Mouse (Mus musculus) adrenal gland (tissue): Measurements from ENCODE around the gene Hist2h2ac.
"Not testable (repeated sequence)": the region's sequence is repeated elsewhere in the genome, so short reads cannot be mapped to it uniquely, and the experiment has no call there.

Experiments used
- intact Hi-C: fragments of 180-260 bp; cut with DNase I; formaldehyde crosslinking; loops from one replicate; pipeline ENCODE4 v1.15.1; 2025

Gene Hist2h2ac

GRCm38 (mm10) chr3:96231758-96232120, 11.1 kb upstream of the Hist2h2ac start:
- intact Hi-C loops = no loop called here

GRCm38 (mm10) chr3:96230910-96231757, 10.5 kb upstream of the Hist2h2ac start:
- intact Hi-C loops = no loop called here

- intact Hi-C loops = no loop called here
Measured at GRCm38 (mm10) chr3:96230404-96230803, 9.7 kb upstream of the Hist2h2ac start.

DNA sequence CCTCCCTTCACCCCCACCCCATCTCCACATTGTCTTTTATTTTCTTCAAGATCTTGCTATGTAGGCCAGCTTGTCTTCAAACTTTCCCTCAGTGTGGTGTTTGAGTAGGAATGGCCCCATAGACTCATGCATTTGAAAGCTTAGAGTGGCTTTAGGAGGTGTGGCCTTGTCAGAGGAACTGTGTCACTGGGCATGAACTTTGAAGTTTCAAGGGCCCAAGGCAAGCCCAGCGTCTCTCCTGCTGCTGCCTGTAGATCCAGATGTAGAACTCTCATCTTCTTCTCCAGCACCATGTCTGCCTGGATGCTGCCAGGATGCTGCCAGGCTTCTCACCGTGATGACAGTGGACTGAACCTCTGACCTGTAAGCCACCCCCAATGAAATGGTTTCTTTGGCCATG, 8.1 kb upstream of the Hist2h2ac start:
- intact Hi-C loops = no loop called here

DNA sequence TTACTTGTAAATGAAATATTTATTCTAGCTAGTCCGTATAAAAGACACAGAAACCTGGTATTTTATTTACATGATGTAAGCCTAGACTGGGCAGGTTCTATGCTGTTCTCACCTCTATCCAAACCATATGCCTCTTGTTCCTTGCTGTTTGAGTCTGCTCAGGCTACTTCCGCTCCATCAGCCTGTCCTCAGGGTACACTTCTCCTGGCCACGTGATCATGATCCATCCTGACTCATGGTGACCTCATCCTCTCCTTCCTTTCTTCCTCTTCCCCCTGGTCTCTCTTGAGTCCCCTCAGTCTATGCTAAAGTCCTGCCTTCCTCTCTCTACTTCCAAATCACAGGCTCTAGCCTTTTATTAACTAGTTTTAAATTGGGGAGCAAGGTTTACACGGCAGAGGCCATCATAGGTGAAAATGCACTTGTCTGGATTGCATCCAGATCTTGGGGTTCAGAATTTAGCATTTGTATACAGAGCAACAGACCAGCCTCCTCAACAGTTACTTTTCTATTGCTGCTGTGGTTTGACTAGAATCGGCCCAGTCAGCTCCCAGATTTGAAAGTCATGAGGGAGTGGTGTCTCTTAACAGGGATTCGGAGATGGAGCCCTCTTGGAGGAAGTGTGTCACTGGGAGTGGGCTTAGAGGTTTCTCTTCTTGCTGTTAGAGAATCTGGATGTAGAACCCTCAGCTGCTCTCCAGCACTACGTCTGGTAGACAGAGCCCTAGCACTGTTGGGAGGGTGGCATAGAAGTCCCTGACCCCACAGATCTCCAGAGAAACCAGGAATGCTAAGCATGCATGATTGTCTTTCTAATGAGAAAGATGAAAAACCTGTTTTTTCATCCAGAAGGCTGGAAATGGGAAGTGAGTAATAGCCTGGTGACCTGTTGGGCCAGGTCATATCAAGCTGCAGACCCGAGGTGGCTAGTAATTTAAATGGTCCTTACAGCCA, 6.3 kb upstream of the Hist2h2ac start:
- intact Hi-C loops = no loop called here

DNA sequence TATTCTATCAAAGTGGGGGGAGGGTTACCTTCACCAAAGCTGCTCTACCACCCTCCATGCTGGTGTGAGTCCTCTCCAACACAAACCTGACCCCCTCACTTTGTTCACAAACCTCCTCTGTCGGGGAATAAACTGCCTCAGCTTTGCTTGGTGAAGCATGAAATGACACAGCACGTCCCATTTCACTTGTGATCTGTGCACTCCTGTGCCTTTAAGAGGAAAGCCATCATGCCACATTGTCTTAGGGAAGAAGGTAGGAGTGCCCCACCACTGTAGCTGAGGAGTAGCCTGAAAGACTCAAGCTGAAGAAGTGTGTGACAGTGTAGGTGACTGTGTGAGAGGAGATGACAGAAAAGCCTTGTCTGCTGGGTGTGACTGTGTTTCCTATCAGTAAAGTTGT, 4.7 kb upstream of the Hist2h2ac start:
- intact Hi-C loops = no loop called here

DNA sequence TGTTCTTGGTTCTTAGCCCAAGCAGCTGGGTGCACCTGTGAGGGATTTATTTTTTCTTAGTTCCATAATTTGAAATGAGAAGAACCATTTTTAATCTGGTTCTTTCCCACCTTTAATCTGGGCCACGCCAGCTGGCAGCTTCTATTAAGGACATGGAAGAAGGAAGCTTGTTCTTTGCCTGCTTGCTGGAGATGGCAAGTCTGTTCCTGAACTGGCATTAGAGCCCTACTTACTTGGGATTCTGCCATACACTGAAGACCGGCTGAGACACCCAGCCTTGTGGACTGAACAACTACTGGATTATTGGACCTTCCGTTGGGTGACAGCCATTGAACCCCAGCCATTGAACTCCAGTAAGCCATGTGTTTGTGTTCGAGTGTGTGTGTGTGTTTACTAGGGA, 2.1 kb upstream of the Hist2h2ac start:
- intact Hi-C loops = no loop called here

DNA sequence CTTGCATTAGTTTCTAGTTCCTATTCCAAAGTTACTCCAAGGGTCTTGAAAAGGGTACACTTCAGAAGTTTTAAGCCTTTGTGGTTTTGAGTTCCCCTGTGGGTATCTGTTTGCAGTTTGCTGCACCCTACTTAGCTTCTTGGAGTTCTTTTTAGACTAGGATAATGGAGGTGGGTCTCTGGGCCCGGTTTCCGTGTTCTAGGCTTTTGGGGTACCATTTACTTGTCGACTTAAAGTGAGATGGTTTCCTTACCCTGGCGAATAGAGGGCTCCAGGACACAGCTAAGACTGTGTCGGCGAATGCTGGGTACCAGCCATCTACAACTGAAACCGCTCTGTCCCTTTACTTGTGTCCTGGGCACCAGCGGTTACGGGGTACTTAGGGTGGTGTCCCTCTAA, 959 bp upstream of the Hist2h2ac start:
- intact Hi-C loops = loop anchor here (2.0 kb wide), 1 partner anchor 23 kb away; the partner anchor contains the start of gene Hist2h2aa1

GRCm38 (mm10) chr3:96220131-96220764, 432 bp downstream of the Hist2h2ac start:
- intact Hi-C loops = loop anchor here (2.0 kb wide), 1 partner anchor 25 kb away; the partner anchor contains the start of gene Hist2h2aa1

DNA sequence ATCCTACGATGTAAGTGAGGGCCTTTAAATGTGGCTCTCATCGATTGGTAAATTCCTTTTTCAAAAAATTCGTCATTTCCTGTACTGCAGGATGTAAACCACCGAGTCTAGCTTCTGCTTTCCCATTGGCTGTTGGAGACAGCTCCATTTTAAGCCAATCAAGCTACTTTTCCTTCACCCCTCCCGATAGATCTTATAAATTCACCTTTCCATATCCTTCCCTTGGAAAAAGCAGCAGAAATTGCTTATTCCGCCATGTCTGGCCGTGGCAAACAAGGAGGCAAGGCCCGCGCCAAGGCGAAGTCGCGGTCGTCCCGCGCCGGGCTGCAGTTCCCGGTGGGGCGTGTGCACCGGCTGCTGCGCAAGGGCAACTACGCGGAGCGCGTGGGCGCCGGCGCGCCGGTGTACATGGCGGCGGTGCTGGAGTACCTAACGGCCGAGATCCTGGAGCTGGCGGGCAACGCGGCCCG, 984 bp downstream of the Hist2h2ac start, which contains the start of the genes Bola1 and Hist2h2ab:
TSS of gene Bola1 (minus strand) at position 49 of the 470 bp plus-strand sequence.
TSS of gene Hist2h2ab (plus strand) at position 205 of the 470 bp plus-strand sequence.
- intact Hi-C loops = loop anchor here (2.0 to 5.0 kb wide), 3 partner anchors 25 to 57 kb away; partner anchors contain the start of genes Hist2h2aa1, Hist2h4 and Mtmr11

GRCm38 (mm10) chr3:96219191-96219641, 1.5 kb downstream of the Hist2h2ac start:
- intact Hi-C loops = loop anchor here (5.0 kb wide), 2 partner anchors 43 to 57 kb away; partner anchors contain the start of genes Hist2h4 and Mtmr11

- intact Hi-C loops = no loop called here
Measured at GRCm38 (mm10) chr3:96209242-96209641, 11.4 kb downstream of the Hist2h2ac start.

- intact Hi-C loops = no loop called here
Measured at GRCm38 (mm10) chr3:96207819-96208218, 12.9 kb downstream of the Hist2h2ac start.

GRCm38 (mm10) chr3:96199731-96200130, 20.9 kb downstream of the Hist2h2ac start:
- intact Hi-C loops = no loop called here

DNA sequence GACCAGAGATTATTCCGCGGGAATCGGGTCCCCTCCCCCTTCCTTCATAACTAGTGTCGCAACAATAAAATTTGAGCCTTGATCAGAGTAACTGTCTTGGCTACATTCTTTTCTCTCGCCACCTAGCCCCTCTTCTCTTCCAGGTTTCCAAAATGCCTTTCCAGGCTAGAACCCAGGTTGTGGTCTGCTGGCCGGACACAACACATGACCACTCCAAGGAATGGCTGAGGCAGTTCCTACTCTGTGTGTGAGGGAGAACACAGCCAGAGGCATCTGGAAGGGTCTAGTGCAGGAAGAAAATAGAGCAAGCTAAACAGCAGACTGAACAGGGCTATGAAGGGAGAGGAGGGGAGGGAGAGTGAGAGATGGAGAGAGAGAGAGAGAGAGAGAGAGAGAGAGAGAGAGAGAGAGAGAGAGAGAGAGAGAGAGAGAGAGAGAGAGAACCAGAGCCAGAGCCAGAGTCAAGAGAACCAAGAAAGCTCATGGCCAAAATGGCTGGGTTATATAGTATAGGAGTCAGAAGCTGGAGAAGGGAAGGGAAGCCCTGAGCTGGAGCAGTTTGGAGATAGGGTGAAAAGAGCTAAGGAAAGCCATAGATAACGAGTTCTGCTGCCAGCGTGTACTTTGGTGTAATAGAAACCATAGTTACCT, 22.0 kb downstream of the Hist2h2ac start:
- intact Hi-C loops = not testable (repeated sequence)

DNA sequence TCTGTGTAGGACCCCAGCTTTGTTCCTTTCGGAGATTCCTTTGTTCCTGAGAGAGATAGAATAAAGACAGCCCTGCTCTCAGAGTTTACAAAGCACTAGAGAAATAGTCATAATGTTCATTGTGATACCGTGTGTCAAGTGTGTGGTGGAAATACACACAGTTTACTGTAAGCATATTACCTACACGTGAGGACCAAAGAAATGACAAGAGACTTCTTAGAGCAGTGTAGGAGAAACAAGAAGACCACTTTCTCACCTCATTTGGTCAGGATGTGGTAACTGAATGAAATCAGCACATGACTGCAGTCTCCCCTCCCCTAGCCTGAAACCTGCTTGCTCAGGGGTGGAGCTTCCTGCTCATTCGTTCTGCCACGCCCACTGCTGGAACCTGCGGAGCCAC, 22.5 kb downstream of the Hist2h2ac start:
- intact Hi-C loops = no loop called here

GRCm38 (mm10) chr3:96197129-96197749, 23.4 kb downstream of the Hist2h2ac start:
- intact Hi-C loops = no loop called here

GRCm38 (mm10) chr3:96196437-96197128, 24.1 kb downstream of the Hist2h2ac start:
- intact Hi-C loops = no loop called here

DNA sequence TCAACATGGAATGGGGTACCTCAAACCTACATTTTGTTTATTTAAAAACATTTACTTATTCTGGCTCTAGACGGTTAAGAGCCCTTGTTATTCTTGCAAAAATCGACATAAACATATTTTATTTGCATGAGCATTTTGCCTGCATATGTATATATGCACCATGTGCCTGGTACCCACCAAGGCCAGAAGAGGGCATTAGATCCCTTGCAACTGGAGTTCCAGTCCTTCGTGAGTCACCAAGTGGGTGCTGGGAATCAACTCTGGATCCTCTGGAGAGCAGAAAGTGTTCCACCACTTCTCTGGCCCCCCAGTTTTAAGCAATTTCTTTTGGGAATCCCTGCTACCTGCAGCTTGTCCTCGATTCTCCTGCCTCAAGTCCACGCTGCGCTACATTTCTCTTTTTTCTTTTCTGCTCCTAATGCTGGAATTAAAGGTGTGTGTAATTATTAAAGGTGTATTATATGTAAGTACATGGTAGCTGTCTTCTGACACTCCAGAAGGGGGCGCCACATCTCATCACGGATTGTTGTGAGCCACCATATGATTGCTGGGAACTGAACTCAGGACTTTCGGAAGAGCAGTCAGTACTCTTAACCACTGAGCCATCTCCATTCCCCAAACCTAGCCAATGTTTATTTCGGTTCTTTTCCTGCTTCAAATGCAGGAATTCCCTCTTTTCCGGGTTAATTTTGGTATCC, 24.9 kb downstream of the Hist2h2ac start:
- intact Hi-C loops = no loop called here
